Mouse (Mus musculus) small intestine, adult 2 months (tissue): ENCODE data around the gene Mcm3ap. TPM values are rescaled to one million over a fixed set of nuclear protein-coding genes. Genes with fewer than 3 reads are reported as not detected.

Source experiments
- H3K27ac ChIP-seq: fragments of 200-500 bp; 2 replicates; pipeline ENCODE4 v1.5.1; 2012; ENCODE audit warnings: low read depth, low read length, control low read depth, inconsistent platforms; ENCODE audit not compliant: insufficient read depth
- H3K27me3 ChIP-seq: fragments of 200-500 bp; 2 replicates; pipeline ENCODE4 v1.6.1; 2012; ENCODE audit warnings: mild to moderate bottlenecking, moderate library complexity, low read length, inconsistent platforms; ENCODE audit not compliant: control insufficient read depth, insufficient read depth
- H3K36me3 ChIP-seq: fragments of 200-500 bp; 2 replicates; pipeline ENCODE4 v1.6.1; 2012; ENCODE audit warnings: mild to moderate bottlenecking, low read length, control low read depth, inconsistent platforms; ENCODE audit not compliant: control insufficient read depth, insufficient read depth
- H3K4me1 ChIP-seq: fragments of 200-500 bp; 2 replicates; pipeline ENCODE4 v1.6.1; 2012; ENCODE audit warnings: low read length, inconsistent platforms, mixed read lengths; ENCODE audit not compliant: control insufficient read depth, insufficient read depth, insufficient read length
- H3K4me3 ChIP-seq: fragments of 200-500 bp; 2 replicates; pipeline ENCODE4 v1.5.1; 2012; ENCODE audit warnings: low read depth, mild to moderate bottlenecking, control low read depth, inconsistent platforms, low read length, moderate library complexity
- CTCF ChIP-seq: fragments of 200-500 bp; IDR thresholded peaks from 2 replicates; pipeline ENCODE4 v1.5.1; 2012; ENCODE audit warnings: low read depth, mild to moderate bottlenecking, control low read depth, inconsistent platforms, low read length, moderate library complexity, mixed read lengths; ENCODE audit not compliant: insufficient replicate concordance, insufficient read length; ENCODE audit errors: extremely low read depth
- POLR2A ChIP-seq: fragments of 200-500 bp; IDR thresholded peaks from 2 replicates; pipeline ENCODE4 v1.6.1; 2012; ENCODE audit warnings: low read depth, mild to moderate bottlenecking, control low read depth, inconsistent platforms, low read length, moderate library complexity
- WGBS: fragments of 180-500 bp; shearing (Covaris S2); methylation state at CpG from one replicate; pipeline ENCODE4 v1.1.7; 2018; 5-methylcytosine and 5-hydroxymethylcytosine counted together
- polyA plus RNA-seq: library from polyadenylated mRNA; depleted of rRNA; stranded (reverse); fragments of >200 nt; gene quantifications from 2 replicates; pipeline ENCODE4 v1.2.3, GENCODE M21; 2012; rRNA removed

Mcm3ap gene
- polyA plus RNA-seq = 5.1 and 9.1 TPM in 2 replicates

GRCm38 (mm10) chr10:76468203-76469162 lies at the start of gene Mcm3ap, which contains the start of gene Ybey:
TSS of gene Mcm3ap (plus strand) at chr10:76468927.
TSS of gene Ybey (minus strand) at chr10:76469114.
- WGBS = under 1% methylated on average over 55 of the region's 55 CpGs
- Histone ChIP-seq H3K4me3 (peak within 1 kb of the TSS; percentile 91), H3K27ac (peak within 1 kb of the TSS; percentile 63), H3K4me1 (no peaks in the 10 kb centered on the region), H3K27me3 (no peaks in the 10 kb centered on the region), H3K36me3 (peaks cover 24% of the 10 kb centered on the region)
- TF ChIP-seq POLR2A = peak; percentile 72
- peak; percentile 60 for TF ChIP-seq CTCF

- Histone ChIP-seq H3K4me3 (no peak overlapping the region), H3K36me3 (peaks cover 66% of the 10 kb centered on the region), H3K27ac (no peak overlapping the region), H3K27me3 (no peaks in the 10 kb centered on the region), H3K4me1 (no peaks in the 10 kb centered on the region)
- no peak for TF ChIP-seq CTCF
- TF ChIP-seq POLR2A = no peak
- WGBS = 88% methylated on average over 7 of the region's 7 CpGs
Measured at GRCm38 (mm10) chr10:76425674-76426073, 43.1 kb upstream of the Mcm3ap start.

- Histone ChIP-seq H3K36me3 (peaks cover 75% of the 10 kb centered on the region), H3K27ac (no peak overlapping the region), H3K4me1 (no peaks in the 10 kb centered on the region), H3K27me3 (no peaks in the 10 kb centered on the region), H3K4me3 (no peak overlapping the region)
- TF ChIP-seq CTCF (no peak), POLR2A (no peak)
- WGBS = 95% methylated on average over 11 of the region's 11 CpGs
Measured at GRCm38 (mm10) chr10:76433925-76434324, 34.8 kb upstream of the Mcm3ap start.

- WGBS = 78% methylated on average over 9 of the region's 9 CpGs
- H3K27me3 ChIP-seq = no peaks in the 10 kb centered on the region
- peaks cover 41% of the 10 kb centered on the region for H3K36me3 ChIP-seq
- TF ChIP-seq POLR2A (no peak), CTCF (no peak)
- H3K4me1 ChIP-seq = peaks cover 3% of the 10 kb centered on the region; the same call in 1 of the 2 replicates
- no peak overlapping the region for H3K27ac ChIP-seq
- H3K4me3 ChIP-seq = no peak overlapping the region
Measured at GRCm38 (mm10) chr10:76439107-76439890, 29.4 kb upstream of the Mcm3ap start.

GRCm38 (mm10) chr10:76440281-76440680 lies 28.4 kb upstream of the Mcm3ap start, which contains the start of gene AC141477.1:
TSS of gene AC141477.1 (minus strand) at chr10:76440444.
- Histone ChIP-seq H3K27ac (no peak within 1 kb of the TSS), H3K4me3 (no peak within 1 kb of the TSS), H3K27me3 (no peaks in the 10 kb centered on the region), H3K36me3 (peaks cover 32% of the 10 kb centered on the region), H3K4me1 (peaks cover 3% of the 10 kb centered on the region; the same call in 1 of the 2 replicates)
- TF ChIP-seq POLR2A (no peak), CTCF (no peak)
- WGBS = 91% methylated on average over 17 of the region's 17 CpGs

- Histone ChIP-seq H3K27me3 (no peaks in the 10 kb centered on the region), H3K4me1 (peaks cover 11% of the 10 kb centered on the region; the same call in 1 of the 2 replicates), H3K27ac (peak within 1 kb of the TSS; percentile 98), H3K36me3 (peaks cover 12% of the 10 kb centered on the region), H3K4me3 (peak within 1 kb of the TSS; percentile 86)
- TF ChIP-seq POLR2A = peak; percentile 45
- TF ChIP-seq CTCF = peak; percentile 39; the same call in 1 of the 2 replicates
- under 1% methylated on average over 78 of the region's 78 CpGs for WGBS
Measured at GRCm38 (mm10) chr10:76442178-76443088, 26.3 kb upstream of the Mcm3ap start, which contains the start of gene Pcnt. TSS of gene Pcnt (minus strand) at chr10:76442786.
